Mouse (Mus musculus): Measurements from ENCODE around the gene Tardbp.

- TF ChIP-seq POLR2AphosphoS2 (IDR thresholded peaks at IDR 0.05; ENCODE audit: low read length) = no peak
- no peak for TF ChIP-seq CTCF (IDR thresholded peaks at IDR 0.05 in 2 of 3, conservative IDR thresholded peaks at IDR 0.05 in 1 of 3; ENCODE audit: control insufficient read depth in 1 of 3, insufficient read depth in 1 of 3, low read depth in 2 of 3, low read length in 3 of 3, poor library complexity in 1 of 3, severe bottlenecking in 1 of 3)
- TF ChIP-seq MAFK (IDR thresholded peaks at IDR 0.05; ENCODE audit: borderline replicate concordance, low read depth, low read length) = no peak
- TF ChIP-seq MEF2A (IDR thresholded peaks at IDR 0.05; ENCODE audit: extremely low read depth, insufficient replicate concordance, low read depth, low read length, poor library complexity, severe bottlenecking) = no peak
- TF ChIP-seq POLR2A (IDR thresholded peaks at IDR 0.05; ENCODE audit: control insufficient read depth in 1 of 2, insufficient read depth in 1 of 2, low read depth in 1 of 2, low read length in 2 of 2, poor library complexity in 1 of 2) = no peak
- no peak for TF ChIP-seq MYB (IDR thresholded peaks at IDR 0.05; ENCODE audit: low read depth, low read length)
- TF ChIP-seq USF2 (IDR thresholded peaks at IDR 0.05; ENCODE audit: borderline replicate concordance in 1 of 2, insufficient read depth in 1 of 2, low read depth in 1 of 2, low read length in 2 of 2) = no peak
- TF ChIP-seq EP300 (IDR thresholded peaks at IDR 0.05; ENCODE audit: low read depth in 1 of 2, low read length in 2 of 2) = no peak
- no peak for TF ChIP-seq USF1 (IDR thresholded peaks at IDR 0.05; ENCODE audit: low read depth, low read length)
Observed at GRCm38 (mm10) chr4:148603376-148604139, 23.3 kb downstream of the Tardbp start.

Measured in MEL (cell line).